In the genomic region with DNA sequence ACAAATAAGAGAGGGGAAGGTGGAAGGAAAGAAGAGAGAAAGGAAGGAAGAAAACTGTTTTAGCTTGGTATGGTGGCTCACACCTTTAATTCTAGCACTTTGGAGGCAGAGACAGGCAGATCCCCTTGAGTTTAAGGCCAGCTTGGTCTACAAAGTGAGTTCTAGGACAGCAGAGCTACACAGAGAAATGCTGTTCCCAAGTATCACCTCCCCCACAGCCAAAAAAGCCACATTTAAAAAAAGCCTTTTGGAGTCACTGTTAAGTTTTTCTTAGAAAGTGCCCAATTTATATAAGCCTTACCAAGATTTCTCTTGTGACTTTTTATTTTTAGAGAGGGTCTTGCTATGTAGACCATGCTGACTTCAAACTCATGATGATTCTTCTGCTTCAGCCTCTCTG, we compare ENCODE assay signal across 25 mouse cellular contexts. TPM values are rescaled to one million over a fixed set of nuclear protein-coding genes. Genes with fewer than 3 reads are reported as not detected.
DNase-seq lines count a peak whose midpoint lies in the region; ATAC-seq and TF ChIP-seq lines count a peak whose summit lies in the region.
"Had no signal": no experiment of that assay in that cellular context is flagged by ENCODE, and none has a peak within 500 bp of the region (broad histone marks: within the 10 kb centered on the region; RNA-seq: fewer than 3 reads in every experiment).

No protein-coding gene starts in this region.

- no peak overlapping the region; the same call in 1 of the 2 replicates for H3K9ac ChIP-seq in liver, embryonic 12.5 days
- H3K9ac ChIP-seq: forebrain, embryonic 13.5 days; heart, embryonic 13.5 days; hindbrain, embryonic 12.5 days; hindbrain, embryonic 15.5 days had no signal

- H3K4me2 ChIP-seq in liver, embryonic 12.5 days = no peak overlapping the region
- H3K4me2 ChIP-seq: forebrain, embryonic 13.5 days; heart, embryonic 13.5 days; hindbrain, embryonic 12.5 days; hindbrain, embryonic 15.5 days had no signal

- peaks cover 72% of the 10 kb centered on the region for H3K36me3 ChIP-seq in liver, embryonic 12.5 days

- DNase-seq in gastrocnemius, adult 2 months = no peak
- no peak for DNase-seq in gastrocnemius, postnatal 25 days
- DNase-seq in liver = no peak
- peak; percentile 74 for DNase-seq in telencephalon, adult 2 months (ENCODE audit: low read depth, low spot score)
- DNase-seq in kidney, postnatal 4 days = no peak
- DNase-seq: adrenal gland, adult 2 months; adrenal gland, postnatal 14 days; cerebellum, adult 11-12 months; cerebellum, adult 8-10 months; cerebellum, postnatal 10 days; cerebellum, postnatal 36 days; gastrocnemius, postnatal 36 days; heart, adult 2 months; heart, postnatal 14 days; heart, postnatal 4 days had no signal

- intact Hi-C loops in gastrocnemius, adult 2 months (cut with DNase I) = no loop called here

- peak overlapping the region; percentile 49; the same call in 1 of the 2 replicates for H3K27ac ChIP-seq in gastrocnemius, adult 2 months
- H3K27ac ChIP-seq in liver, embryonic 12.5 days = 0 out of 2 replicates have a peak overlapping the region, but pooled peaks have one; percentile 41
- 0 out of 2 replicates have a peak overlapping the region, but pooled peaks have one; percentile 51 for H3K27ac ChIP-seq in cortical plate, adult 2 months (ENCODE audit: insufficient read depth, low read length)
- H3K27ac ChIP-seq: forebrain, embryonic 10.5 days; forebrain, embryonic 13.5 days; heart, adult 2 months; heart, embryonic 10.5 days; heart, embryonic 13.5 days; hindbrain, embryonic 12.5 days; hindbrain, embryonic 15.5 days had no signal

- TF ChIP-seq CTCF in gastrocnemius, adult 2 months (IDR thresholded peaks at IDR 0.05) = no peak
- TF ChIP-seq CTCF in cortical plate, adult 2 months (IDR thresholded peaks at IDR 0.05; ENCODE audit: extremely low read depth, insufficient read depth, low read length) = no peak

- no peaks in the 10 kb centered on the region for H3K27me3 ChIP-seq in liver, embryonic 12.5 days (replicated peaks)
- H3K27me3 ChIP-seq: forebrain, embryonic 13.5 days; heart, embryonic 13.5 days; hindbrain, embryonic 12.5 days; hindbrain, embryonic 15.5 days had no signal

- TF ChIP-seq POLR2A in cortical plate, adult 2 months (IDR thresholded peaks at IDR 0.05; ENCODE audit: extremely low read depth, insufficient read depth, low read length) = no peak

- peaks cover 22% of the 10 kb centered on the region for H3K4me1 ChIP-seq in liver, embryonic 12.5 days
- peaks cover 9% of the 10 kb centered on the region for H3K4me1 ChIP-seq in cortical plate, adult 2 months (ENCODE audit: control insufficient read depth, insufficient read depth, low read length)
- H3K4me1 ChIP-seq: forebrain, embryonic 10.5 days; heart, embryonic 10.5 days; hindbrain, embryonic 12.5 days; hindbrain, embryonic 15.5 days had no signal

- no peaks in the 10 kb centered on the region for H3K9me3 ChIP-seq in liver, embryonic 12.5 days (replicated peaks)
- H3K9me3 ChIP-seq: forebrain, embryonic 10.5 days; forebrain, embryonic 13.5 days; heart, embryonic 10.5 days; heart, embryonic 13.5 days; hindbrain, embryonic 12.5 days; hindbrain, embryonic 15.5 days had no signal

- no peak overlapping the region for H3K4me3 ChIP-seq in gastrocnemius, adult 2 months
- H3K4me3 ChIP-seq in liver, embryonic 12.5 days = no peak overlapping the region
- no peak overlapping the region for H3K4me3 ChIP-seq in cortical plate, adult 2 months (ENCODE audit: insufficient read depth, low read length)
- H3K4me3 ChIP-seq: forebrain, embryonic 10.5 days; forebrain, embryonic 13.5 days; heart, adult 2 months; heart, embryonic 10.5 days; heart, embryonic 13.5 days; hindbrain, embryonic 12.5 days; hindbrain, embryonic 15.5 days had no signal

- no peak for ATAC-seq in liver, embryonic 12.5 days
- ATAC-seq: CD4-positive, CD25-positive, alpha-beta regulatory T cell, adult 4 months; forebrain, embryonic 13.5 days; forebrain, embryonic 16.5 days had no signal

RNA-seq across cellular contexts. Expression of a gene that starts 13.9 kb away (rescaled TPM):
- 10 to 100 TPM; 39.5 to 43.3 TPM for total RNA-seq in gastrocnemius, adult 2 months (2021)
- 10 to 100 TPM; 33.2 to 35.6 TPM for total RNA-seq in gastrocnemius, postnatal 25 days (2021)
- 31.7 and 34.6 TPM in 2 replicates for polyA plus RNA-seq in liver, embryonic 12.5 days (2016; fragmentation: Nextera tagmentation; extraction: Ambion mirVana)
- 115 and 128 TPM in 2 replicates for polyA plus RNA-seq in cortical plate, adult 2 months (2012; rRNA removed)

RNA-seq across cellular contexts. Expression of a gene that starts 37.8 kb away (rescaled TPM):
- 10 to 100 TPM; 30.6 to 31.1 TPM for total RNA-seq in gastrocnemius, adult 2 months (2021)
- total RNA-seq in gastrocnemius, postnatal 25 days (2021) = 10 to 100 TPM; 28.7 to 30.3 TPM
- polyA plus RNA-seq in liver, embryonic 12.5 days (2016; fragmentation: Nextera tagmentation; extraction: Ambion mirVana) = 162 and 165 TPM in 2 replicates
- polyA plus RNA-seq in cortical plate, adult 2 months (2012; rRNA removed) = 82.6 and 89.5 TPM in 2 replicates
